Mouse (Mus musculus) Patski (cell line): ENCODE data around the gene Gadd45b. TPM values are rescaled to one million over a fixed set of nuclear protein-coding genes. Genes with fewer than 3 reads are reported as not detected.

Source experiments
- ATAC-seq: fragments of 100-300 bp; one replicate; pipeline ENCODE4 v1.8.0; 2021
- CTCF ChIA-PET: fragments of 350-600 bp; sonication (Branson Sonifier 250); formaldehyde crosslinking; loops from one replicate; lab custom pipeline; 2022; ENCODE audit warnings: inconsistent platforms; lab: Charles Lee
- POLR2A ChIA-PET: fragments of 350-600 bp; sonication (Branson Sonifier 250); formaldehyde crosslinking; loops from one replicate; lab custom pipeline; 2022; ENCODE audit warnings: antibody characterized with exemption, inconsistent platforms; lab: Charles Lee
- DNase-seq: peaks from one replicate; pipeline ENCODE4 v3.0.0-alpha.2; 2011; ENCODE audit warnings: low read depth, low spot score
- H3K27me3 ChIP-seq: fragments of 371-371 bp; one replicate; pipeline ENCODE4 v1.5.1; 2021
- CTCF ChIP-seq: fragments of 100-300 bp; IDR thresholded peaks from one replicate; pipeline ENCODE4 v1.5.1; 2021
- in situ Hi-C: fragments of 300-500 bp; cut with MboI; formaldehyde crosslinking; loops from 3 replicates; pipeline ENCODE4 v1.11.1; 2018; ENCODE audit warnings: low pct_unique_long_range_greater_than_20kb, mixed read lengths
- polyA plus RNA-seq: library from polyadenylated mRNA; unstranded; gene quantifications from one replicate; pipeline ENCODE4 v1.2.3, GENCODE M21; 2021

Gene Gadd45b
- polyA plus RNA-seq, 1 experiment from 2014 or later, result 53.8 TPM

DNA sequence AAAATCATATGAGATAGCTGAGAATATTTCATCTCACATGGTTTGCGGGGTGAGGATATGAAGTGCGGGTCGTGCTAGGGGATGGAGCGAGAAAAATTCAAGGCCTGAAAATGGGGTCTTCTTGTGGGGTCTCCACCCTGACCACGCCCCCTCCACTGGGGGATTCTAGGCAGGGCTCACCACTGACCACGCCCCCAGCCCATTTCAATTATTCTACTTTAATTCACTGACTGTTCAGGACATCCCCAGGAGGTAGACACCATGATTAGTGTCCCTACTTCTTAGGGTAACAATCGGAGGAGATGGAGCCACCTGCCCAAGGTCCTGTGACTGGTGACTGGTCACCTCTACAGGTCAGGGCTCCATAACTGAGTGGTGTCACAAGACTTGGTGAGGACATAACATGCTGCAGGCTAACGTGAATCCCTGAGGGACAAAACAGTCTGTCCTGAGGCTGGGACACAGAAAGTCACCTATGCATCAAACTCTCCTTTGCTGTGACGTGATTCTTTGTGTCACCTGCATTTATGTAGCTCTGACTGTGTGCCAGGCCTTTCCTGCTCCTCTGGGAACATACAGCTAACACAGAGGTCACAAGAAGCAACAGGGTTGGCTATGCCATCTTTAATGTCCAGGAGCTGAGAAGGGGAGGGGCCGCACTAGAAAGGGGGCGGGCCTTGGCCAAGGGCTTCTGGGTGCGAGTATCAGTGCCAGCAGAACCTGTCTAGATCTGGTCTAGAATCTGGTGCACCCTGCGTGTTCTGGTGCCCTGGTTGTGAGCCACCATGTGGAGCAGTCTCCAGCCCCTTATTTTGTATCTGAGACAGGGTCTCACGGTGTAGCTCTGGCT, 4.5 kb downstream of the Gadd45b start:
- no peaks in the 10 kb centered on the region for H3K27me3 ChIP-seq
- in situ Hi-C loops, result no loop called here
- no peak for TF ChIP-seq CTCF
- ChIA-PET CTCF (interaction anchor here (0.8 to 1.8 kb wide), 8 partner anchors 9 to 57 kb away, joined by 3 to 7 read pairs (median 4); no protein-coding TSS in a partner anchor), POLR2A (interaction anchor here (1.3 to 7.8 kb wide), 3 partner anchors 10 to 26 kb away, joined by 4 to 55 read pairs (median 4); no protein-coding TSS in a partner anchor)
- DNase-seq (no peak), ATAC-seq (no peak)

DNA sequence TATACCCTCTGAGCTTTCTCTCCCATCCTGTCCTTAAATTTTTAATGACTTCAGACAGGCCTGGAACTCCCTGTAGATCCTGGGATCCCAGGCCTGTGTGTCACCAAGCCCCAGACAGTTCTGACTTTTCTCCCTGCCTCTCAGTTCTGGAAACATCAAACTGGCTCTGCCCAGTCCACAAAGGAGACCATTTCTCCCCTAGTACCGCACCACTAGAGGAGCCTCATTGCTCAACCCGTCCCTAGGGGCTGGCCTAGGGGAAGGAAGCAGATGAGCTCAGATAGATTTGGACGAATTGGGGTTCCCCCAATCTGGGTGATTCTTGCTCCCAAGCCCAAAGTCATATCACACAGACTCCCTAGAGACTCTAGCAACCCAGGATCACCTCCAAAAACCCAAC, 5.4 kb downstream of the Gadd45b start:
- POLR2A ChIA-PET, result interaction anchor here (1.3 to 7.8 kb wide), 2 partner anchors 10 to 20 kb away, joined by 4 to 55 read pairs; no protein-coding TSS in a partner anchor
- H3K27me3 ChIP-seq, result no peaks in the 10 kb centered on the region
- in situ Hi-C loops, result no loop called here
- CTCF ChIA-PET, result interaction anchor here (0.8 to 1.7 kb wide), 6 partner anchors 9 to 56 kb away, joined by 3 to 5 read pairs (median 4); no protein-coding TSS in a partner anchor
- ATAC-seq (no peak), DNase-seq (no peak)
- no peak for TF ChIP-seq CTCF

DNA sequence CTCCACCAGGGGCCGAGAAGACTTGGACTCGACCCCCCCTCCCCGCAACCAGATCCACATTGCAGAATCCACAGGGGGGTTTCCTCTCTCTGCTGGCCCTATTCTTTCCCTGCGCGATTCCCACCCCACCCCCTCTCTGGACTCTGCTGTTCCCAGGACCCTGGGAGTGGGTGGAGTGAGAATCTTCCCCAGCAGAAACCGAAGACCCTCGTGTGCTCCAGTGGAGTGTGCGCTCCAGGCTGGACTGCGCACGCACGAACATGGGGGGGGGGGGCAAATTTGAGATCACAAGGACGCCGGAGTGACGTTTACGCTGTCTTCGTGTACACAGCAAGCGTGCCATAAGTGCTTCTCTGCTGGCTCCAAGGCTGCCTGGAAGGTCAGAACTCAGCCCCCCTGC, 5.8 kb downstream of the Gadd45b start:
- POLR2A ChIA-PET, result interaction anchor here (7.8 kb wide), 1 partner anchor 20 kb away, joined by 55 read pairs; no protein-coding TSS in a partner anchor
- ATAC-seq (no peak), DNase-seq (no peak)

DNA sequence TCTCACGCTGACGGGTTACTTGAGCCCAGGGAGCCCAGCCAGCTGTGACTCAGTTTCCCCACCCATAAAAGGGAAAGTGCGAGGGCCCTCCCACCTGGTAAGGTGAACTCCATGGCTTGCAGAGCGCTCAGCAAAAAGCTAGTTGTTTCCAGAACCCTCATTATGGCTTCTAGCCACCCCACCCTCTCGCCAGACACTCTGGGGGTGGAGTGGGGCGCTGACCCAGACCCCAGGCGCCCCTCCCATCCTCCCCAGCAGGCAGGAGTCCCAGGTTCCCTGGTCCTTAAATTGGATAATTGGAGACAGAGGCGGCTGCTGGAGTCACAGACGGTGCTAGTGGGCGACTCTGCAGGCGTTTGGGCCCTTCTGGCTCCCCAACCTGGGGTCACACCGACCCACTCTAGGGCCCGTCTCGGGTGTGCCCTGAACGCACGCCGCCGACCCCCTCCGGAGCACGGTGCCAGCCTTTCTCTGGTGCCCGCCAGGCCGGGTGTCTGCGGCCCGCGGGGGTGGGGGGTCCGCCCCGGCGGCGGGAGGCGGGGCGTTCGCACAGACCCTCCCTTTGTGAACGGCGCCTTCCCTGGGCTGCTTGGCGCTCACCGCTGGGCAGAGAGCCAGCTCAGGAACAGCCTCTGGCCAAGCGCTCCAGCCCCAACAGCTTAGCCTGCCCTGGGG, 6.4 kb downstream of the Gadd45b start:
- no peak for DNase-seq
- CTCF ChIA-PET, result interaction anchor here (1.4 to 1.7 kb wide), 3 partner anchors 7 to 55 kb away, joined by 3 to 5 read pairs (median 3); partner anchors contain the start of gene Gadd45b
- no peak for ATAC-seq
- in situ Hi-C loops, result no loop called here
- no peak for TF ChIP-seq CTCF
- POLR2A ChIA-PET, result interaction anchor here (0.6 to 1.0 kb wide), 2 partner anchors 24 to 1249 kb away, joined by 3 to 5 read pairs; no protein-coding TSS in a partner anchor
- no peaks in the 10 kb centered on the region for H3K27me3 ChIP-seq

More for the DNA sequence above, 5.8 kb downstream of the Gadd45b start:
- in situ Hi-C loops, result no loop called here
- no peaks in the 10 kb centered on the region for H3K27me3 ChIP-seq
- CTCF ChIA-PET, result interaction anchor here (1.1 to 1.7 kb wide), 2 partner anchors 23 to 55 kb away, joined by 3 to 4 read pairs; no protein-coding TSS in a partner anchor
- no peak for TF ChIP-seq CTCF

DNA sequence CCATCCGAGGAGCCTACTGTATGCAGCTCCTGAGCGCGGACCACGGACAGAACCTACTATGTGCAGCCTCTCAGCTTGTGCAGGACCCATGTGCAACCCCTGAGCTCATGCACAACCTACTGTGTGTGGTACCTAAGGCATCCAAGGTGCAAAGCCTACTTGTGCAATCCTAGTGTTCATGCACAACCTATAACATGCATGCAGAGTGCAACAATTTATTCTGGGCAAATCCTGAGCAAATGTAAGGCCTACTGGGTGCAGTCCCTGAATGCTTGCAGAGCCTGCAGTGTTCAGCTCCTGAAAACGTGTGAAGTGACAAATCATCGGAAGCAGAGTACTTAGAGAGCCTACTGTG, 6.9 kb downstream of the Gadd45b start:
- no peak for TF ChIP-seq CTCF
- DNase-seq (no peak), ATAC-seq (no peak)
- in situ Hi-C loops, result no loop called here
- H3K27me3 ChIP-seq, result no peaks in the 10 kb centered on the region
- POLR2A ChIA-PET, result interaction anchor here (0.6 to 1.3 kb wide), 3 partner anchors 10 to 1249 kb away, joined by 3 to 5 read pairs (median 3); no protein-coding TSS in a partner anchor
- CTCF ChIA-PET, result interaction anchor here (1.4 to 1.7 kb wide), 3 partner anchors 8 to 54 kb away, joined by 3 to 5 read pairs (median 3); partner anchors contain the start of gene Gadd45b

DNA sequence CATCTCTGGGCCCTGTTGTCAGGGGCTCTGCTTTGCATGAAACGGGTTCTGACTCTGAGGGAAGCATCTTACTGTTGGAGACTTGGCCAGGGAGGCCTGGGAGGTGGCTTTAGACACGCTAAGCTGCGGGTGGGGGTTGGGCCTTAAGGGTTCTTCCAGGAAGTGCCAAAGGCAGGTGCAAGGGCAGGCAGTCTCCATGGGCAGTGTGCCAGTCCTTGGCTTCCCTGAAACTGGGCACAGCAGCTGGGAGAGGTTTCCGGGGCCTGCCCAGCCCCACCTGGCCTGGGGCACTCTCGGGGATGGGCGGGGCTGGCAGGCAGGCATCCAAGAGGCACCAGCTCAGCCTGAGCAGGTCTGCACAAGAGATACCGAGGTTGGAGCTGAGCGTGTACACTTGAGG, 7.8 kb downstream of the Gadd45b start:
- POLR2A ChIA-PET, result interaction anchor here (1.3 kb wide), 1 partner anchor 9 kb away, joined by 3 read pairs; no protein-coding TSS in a partner anchor
- peak; percentile 17 for ATAC-seq
- no peak for TF ChIP-seq CTCF
- in situ Hi-C loops, result no loop called here
- H3K27me3 ChIP-seq, result no peaks in the 10 kb centered on the region
- DNase-seq, result no peak
- CTCF ChIA-PET, result interaction anchor here (1.0 to 1.7 kb wide), 5 partner anchors 9 to 53 kb away, joined by 3 to 5 read pairs (median 3); partner anchors contain the start of gene Gadd45b

DNA sequence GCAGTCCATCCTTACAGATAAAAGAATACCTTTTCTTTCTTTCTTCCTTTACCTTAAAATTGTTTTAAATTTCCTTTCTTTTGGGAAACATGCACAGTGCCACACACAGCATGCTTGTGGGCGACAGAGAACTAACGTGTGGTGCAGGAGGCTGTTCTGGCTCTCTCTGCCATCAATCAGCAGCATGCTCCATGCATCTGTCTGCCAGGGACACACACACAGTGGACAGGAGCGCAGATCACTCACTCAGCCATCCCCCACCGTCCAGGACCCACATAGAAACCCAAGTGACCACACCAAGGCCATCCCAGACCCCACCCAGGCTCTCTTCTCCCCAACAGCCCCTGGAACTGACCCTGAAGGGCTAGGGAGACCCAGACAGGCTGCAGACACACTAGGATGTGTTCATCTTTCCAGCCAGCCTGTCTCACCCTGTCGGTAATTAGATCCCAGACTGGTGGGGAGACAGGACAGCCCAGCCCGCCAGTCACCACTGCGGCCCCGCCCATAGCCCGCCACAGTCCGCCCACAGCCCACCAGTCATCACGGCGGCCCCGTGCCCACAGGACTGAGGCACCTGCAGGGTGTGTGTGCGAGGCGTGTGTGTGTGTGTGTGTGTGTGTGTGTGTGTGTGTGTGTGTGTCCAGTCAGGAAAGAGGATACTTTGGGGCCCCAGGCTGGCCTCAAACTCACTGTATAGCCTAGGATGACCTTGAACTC, 9.1 kb downstream of the Gadd45b start:
- no peak for TF ChIP-seq CTCF
- ATAC-seq (no peak), DNase-seq (no peak)
- ChIA-PET CTCF (interaction anchor here (1.0 to 2.8 kb wide), 3 partner anchors 8 to 16 kb away, joined by 3 to 14 read pairs (median 3); partner anchors contain the start of gene Gadd45b), POLR2A (interaction anchor here (0.9 to 1.8 kb wide), 3 partner anchors 9 to 21 kb away, joined by 3 to 7 read pairs (median 6); partner anchors contain the start of gene Gadd45b)
- no peaks in the 10 kb centered on the region for H3K27me3 ChIP-seq
- in situ Hi-C loops, result no loop called here

DNA sequence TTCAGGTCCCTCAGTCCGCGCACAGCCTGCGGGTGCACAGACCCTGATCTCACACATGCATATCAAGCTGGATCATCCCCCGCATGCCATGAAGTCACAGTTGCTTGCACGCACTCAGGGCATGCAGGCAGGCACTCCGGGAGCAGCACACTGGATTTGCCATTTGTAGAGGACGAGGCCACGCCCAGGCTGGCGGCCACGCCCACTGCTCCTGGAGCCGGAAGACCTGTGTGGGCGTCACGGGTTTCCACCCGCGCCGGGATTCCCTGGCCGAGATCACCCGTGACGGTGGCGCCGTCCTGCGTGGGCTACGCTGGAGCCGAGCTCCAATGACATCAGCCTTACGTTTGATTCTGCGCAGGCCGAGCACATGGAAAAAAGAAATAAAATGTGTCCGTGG, 9.8 kb downstream of the Gadd45b start:
- ChIA-PET POLR2A (interaction anchor here (0.9 to 1.8 kb wide), 3 partner anchors 10 to 20 kb away, joined by 3 to 7 read pairs (median 6); partner anchors contain the start of gene Gadd45b), CTCF (interaction anchor here (2.8 to 2.9 kb wide), 2 partner anchors 10 to 15 kb away, joined by 14 to 18 read pairs; partner anchors contain the start of gene Gadd45b)
- in situ Hi-C loops, result no loop called here
- no peak for TF ChIP-seq CTCF
- H3K27me3 ChIP-seq, result no peaks in the 10 kb centered on the region
- DNase-seq, result no peak
- ATAC-seq, result no peak
